Mouse (Mus musculus) embryonic facial prominence, embryonic 15.5 days (tissue): ENCODE measurements around the gene 4933428M09Rik. TPM values are rescaled to one million over a fixed set of nuclear protein-coding genes. Genes with fewer than 3 reads are reported as not detected.
"Not testable (repeated sequence)": the region's sequence is repeated elsewhere in the genome, so short reads cannot be mapped to it uniquely, and the experiment has no call there.

Experiments used
- ATAC-seq: fragments of 200-750 bp; cut with Nextera tagmentation; 2 replicates; pipeline ENCODE4 v1.8.0; 2017; ENCODE audit warnings: low read depth, moderate TSS enrichment; ENCODE audit not compliant: insufficient number of reproducible peaks, low FRiP score, low TSS enrichment
- H3K27ac ChIP-seq: fragments of 300-500 bp; sonication (generic); replicated peaks from 2 replicates; pipeline ENCODE4 v1.5.1; 2015; ENCODE audit warnings: mild to moderate bottlenecking, inconsistent platforms
- H3K27me3 ChIP-seq: fragments of 300-500 bp; sonication (generic); 2 replicates; pipeline ENCODE4 v1.6.1; 2015; ENCODE audit warnings: inconsistent platforms
- H3K36me3 ChIP-seq: fragments of 300-500 bp; sonication (generic); 2 replicates; pipeline ENCODE4 v1.6.1; 2015; ENCODE audit warnings: mild to moderate bottlenecking, inconsistent platforms
- H3K4me1 ChIP-seq: fragments of 300-500 bp; sonication (generic); 2 replicates; pipeline ENCODE4 v1.6.1; 2015; ENCODE audit warnings: inconsistent platforms
- H3K4me2 ChIP-seq: fragments of 300-500 bp; sonication (generic); replicated peaks from 2 replicates; pipeline ENCODE4 v1.6.1; 2015; ENCODE audit warnings: mild to moderate bottlenecking, inconsistent platforms
- H3K4me3 ChIP-seq: fragments of 300-500 bp; sonication (generic); replicated peaks from 2 replicates; pipeline ENCODE4 v1.5.1; 2015; ENCODE audit warnings: mild to moderate bottlenecking, inconsistent platforms
- H3K9ac ChIP-seq: fragments of 300-500 bp; sonication (generic); 2 replicates; pipeline ENCODE4 v1.6.1; 2015; ENCODE audit warnings: inconsistent platforms
- H3K9me3 ChIP-seq: fragments of 300-500 bp; sonication (generic); replicated peaks from 2 replicates; pipeline ENCODE4 v1.6.1; 2016; ENCODE audit warnings: inconsistent platforms
- WGBS: fragments of 180-500 bp; shearing (Covaris S2); methylation state at CpG from one replicate; pipeline ENCODE4 v1.1.7; 2015; 5-methylcytosine and 5-hydroxymethylcytosine counted together
- polyA plus RNA-seq: library from polyadenylated mRNA; unstranded; fragments of >200 nt; fragmentation: Nextera tagmentation; extraction: Ambion mirVana; gene quantifications from 2 replicates; pipeline ENCODE4 v1.2.1, GENCODE M21; 2015

4933428M09Rik gene
- polyA plus RNA-seq, result not detected in 2 replicates

DNA sequence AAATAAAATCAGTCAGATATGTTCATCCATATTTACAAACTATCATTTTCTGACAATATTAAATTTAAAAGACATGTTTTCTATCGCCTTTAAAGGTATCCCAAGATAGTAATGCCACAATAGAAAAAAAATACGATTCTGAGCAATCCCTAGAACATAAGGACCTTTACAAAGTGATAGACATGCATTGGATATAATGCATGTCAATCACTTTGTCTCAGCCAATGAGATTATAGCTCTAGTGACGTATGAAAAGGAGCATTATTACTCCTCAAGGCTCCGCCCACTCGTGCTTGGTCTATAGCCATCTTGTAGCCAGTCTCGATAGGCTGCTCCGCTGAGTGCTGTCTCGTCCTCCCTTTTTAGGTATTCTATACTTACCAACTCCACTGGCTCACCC is at the start of gene 4933428M09Rik:
4933428M09Rik (plus strand) TSS at position 301 of the 400 bp plus-strand sequence.
- H3K27me3 ChIP-seq, result no peaks in the 10 kb centered on the region
- H3K4me1 ChIP-seq, result no peaks in the 10 kb centered on the region
- ATAC-seq, result no peak
- no peak within 1 kb of the TSS for H3K27ac ChIP-seq
- no peaks in the 10 kb centered on the region for H3K36me3 ChIP-seq
- 88% methylated on average over 8 of the region's 8 CpGs for WGBS
- no peak within 1 kb of the TSS for H3K4me2 ChIP-seq
- no peak within 1 kb of the TSS for H3K9ac ChIP-seq
- no peak within 1 kb of the TSS for H3K4me3 ChIP-seq
- H3K9me3 ChIP-seq, result no peaks in the 10 kb centered on the region

GRCm38 (mm10) chrX:139134031-139134430 is 45.0 kb upstream of the 4933428M09Rik start:
- Histone ChIP-seq H3K27ac (no peak overlapping the region), H3K9ac (no peak overlapping the region), H3K27me3 (no peaks in the 10 kb centered on the region), H3K4me1 (no peaks in the 10 kb centered on the region), H3K36me3 (no peaks in the 10 kb centered on the region), H3K9me3 (no peaks in the 10 kb centered on the region), H3K4me3 (no peak overlapping the region), H3K4me2 (no peak overlapping the region)
- WGBS, result 39% methylated on average over 4 of the region's 4 CpGs
- ATAC-seq, result no peak

- H3K27me3 ChIP-seq, H3K36me3 ChIP-seq, ATAC-seq, H3K9ac ChIP-seq, H3K27ac ChIP-seq, H3K4me3 ChIP-seq, H3K4me1 ChIP-seq, H3K9me3 ChIP-seq, H3K4me2 ChIP-seq: not testable (repeated sequence)
- WGBS, result 82% methylated on average over 3 of the region's 3 CpGs
Observed at GRCm38 (mm10) chrX:139191506-139191905, 12.5 kb downstream of the 4933428M09Rik start.

GRCm38 (mm10) chrX:139194572-139195279 is 15.7 kb downstream of the 4933428M09Rik start:
- no peak for ATAC-seq
- no peaks in the 10 kb centered on the region for H3K36me3 ChIP-seq
- no peak overlapping the region for H3K4me3 ChIP-seq
- no peak overlapping the region for H3K9ac ChIP-seq
- H3K4me2 ChIP-seq, result no peak overlapping the region
- H3K27me3 ChIP-seq, result no peaks in the 10 kb centered on the region
- H3K9me3 ChIP-seq, result no peaks in the 10 kb centered on the region
- H3K27ac ChIP-seq, result no peak overlapping the region
- H3K4me1 ChIP-seq, result no peaks in the 10 kb centered on the region
- 44% methylated on average over 1 of the region's 1 CpGs for WGBS

- H3K27me3 ChIP-seq, H3K27ac ChIP-seq, H3K9ac ChIP-seq, H3K4me1 ChIP-seq, H3K4me2 ChIP-seq, H3K9me3 ChIP-seq, ATAC-seq, H3K36me3 ChIP-seq: not testable (repeated sequence)
- H3K4me3 ChIP-seq, result peak overlapping the region; percentile 52; the same call in 1 of the 2 replicates
- WGBS, result 70% methylated on average over 4 of the region's 4 CpGs
Observed at GRCm38 (mm10) chrX:139209191-139209828, 30.3 kb downstream of the 4933428M09Rik start.

- Histone ChIP-seq H3K27me3 (0 out of 2 replicates have a peak, but pooled peaks cover 3% of the 10 kb centered on the region), H3K4me2 (peak within 1 kb of the TSS; percentile 48), H3K4me3 (peak within 1 kb of the TSS; percentile 52), H3K9me3 (no peaks in the 10 kb centered on the region), H3K27ac (no peak within 1 kb of the TSS), H3K9ac (0 out of 2 replicates have a peak within 1 kb of the TSS, but pooled peaks have one; percentile 12), H3K36me3 (no peaks in the 10 kb centered on the region), H3K4me1 (no peaks in the 10 kb centered on the region)
- WGBS, result 22% methylated on average over 28 of the region's 31 CpGs
- ATAC-seq, result peak; percentile 73
Observed at GRCm38 (mm10) chrX:139209829-139210225, 30.8 kb downstream of the 4933428M09Rik start, which contains the start of gene Mum1l1. Mum1l1 (plus strand) TSS chrX:139210042.

- Histone ChIP-seq H3K4me2 (no peak overlapping the region), H3K9ac (no peak overlapping the region), H3K27me3 (0 out of 2 replicates have a peak, but pooled peaks cover 3% of the 10 kb centered on the region), H3K9me3 (no peaks in the 10 kb centered on the region), H3K27ac (no peak overlapping the region), H3K36me3 (no peaks in the 10 kb centered on the region), H3K4me3 (no peak overlapping the region), H3K4me1 (no peaks in the 10 kb centered on the region)
- no peak for ATAC-seq
- WGBS, result 76% methylated on average over 4 of the region's 4 CpGs
Observed at GRCm38 (mm10) chrX:139214765-139215164, 35.7 kb downstream of the 4933428M09Rik start.

GRCm38 (mm10) chrX:139216409-139216808 is 37.4 kb downstream of the 4933428M09Rik start:
- H3K36me3 ChIP-seq, result no peaks in the 10 kb centered on the region
- no peaks in the 10 kb centered on the region for H3K9me3 ChIP-seq
- no peak overlapping the region for H3K9ac ChIP-seq
- peak overlapping the region; percentile 40 for H3K4me2 ChIP-seq
- 59% methylated on average over 5 of the region's 5 CpGs for WGBS
- H3K27me3 ChIP-seq, result 0 out of 2 replicates have a peak, but pooled peaks cover 3% of the 10 kb centered on the region
- ATAC-seq, result no peak
- H3K4me1 ChIP-seq, result no peaks in the 10 kb centered on the region
- no peak overlapping the region for H3K27ac ChIP-seq
- no peak overlapping the region for H3K4me3 ChIP-seq

DNA sequence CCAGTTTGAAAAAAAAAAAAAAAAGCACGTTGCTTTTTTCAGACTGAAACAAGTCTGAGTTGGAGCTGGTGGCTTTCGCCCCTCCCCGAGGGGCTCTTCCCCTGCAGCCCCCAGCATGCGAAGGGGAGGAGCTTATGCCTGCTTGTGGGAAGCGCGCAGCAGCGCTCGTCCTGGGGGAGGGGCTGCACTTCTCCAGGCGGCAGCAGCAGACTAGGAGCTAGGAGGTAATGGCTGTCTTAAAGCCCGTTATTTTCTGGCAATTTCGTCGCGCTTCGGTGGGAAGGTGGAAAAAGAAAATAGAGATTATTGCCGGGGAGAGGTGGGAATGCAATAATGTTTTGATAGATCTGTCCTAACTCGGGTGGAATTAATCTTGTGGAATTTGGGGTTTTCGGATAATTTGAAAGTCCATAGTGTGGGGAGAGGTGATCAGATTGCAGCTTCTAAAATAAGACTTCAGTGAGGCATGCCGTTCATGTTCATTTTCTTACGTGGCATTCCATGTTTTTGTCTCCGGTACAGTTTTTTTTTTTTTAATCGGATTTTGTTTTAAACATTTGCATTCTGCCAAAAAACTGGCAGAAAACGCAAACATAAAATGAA is 38.1 kb downstream of the 4933428M09Rik start:
- 0 out of 2 replicates have a peak, but pooled peaks cover 3% of the 10 kb centered on the region for H3K27me3 ChIP-seq
- H3K27ac ChIP-seq, result peak overlapping the region; percentile 51; the same call in 1 of the 2 replicates
- H3K9ac ChIP-seq, result no peak overlapping the region
- H3K4me1 ChIP-seq, result no peaks in the 10 kb centered on the region
- 0 out of 2 replicates have a peak, but pooled peaks have one; percentile 79 for ATAC-seq
- WGBS, result 14% methylated on average over 22 of the region's 22 CpGs
- H3K4me2 ChIP-seq, result peak overlapping the region; percentile 40
- H3K9me3 ChIP-seq, result no peaks in the 10 kb centered on the region
- peak overlapping the region; percentile 43 for H3K4me3 ChIP-seq
- H3K36me3 ChIP-seq, result no peaks in the 10 kb centered on the region

DNA sequence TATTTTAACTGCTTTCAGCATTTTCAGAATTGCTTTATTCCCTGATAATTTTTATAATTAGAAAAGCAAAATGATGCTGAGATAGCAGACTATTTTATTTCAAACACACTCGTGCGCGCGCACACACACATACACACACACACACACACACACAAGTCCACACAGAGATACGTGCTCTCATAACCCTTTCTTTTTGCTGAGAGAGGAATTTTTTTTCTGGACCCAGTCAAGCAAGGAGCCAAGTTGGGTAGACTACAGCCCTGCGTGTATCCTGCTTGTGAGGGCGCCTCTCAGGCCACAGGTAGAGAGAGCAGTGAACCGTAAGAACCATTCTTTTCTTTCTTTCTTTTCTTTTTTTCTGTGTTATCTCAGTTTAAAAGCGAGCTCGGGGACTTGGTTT is 38.7 kb downstream of the 4933428M09Rik start:
- peak overlapping the region; percentile 43 for H3K4me3 ChIP-seq
- no peaks in the 10 kb centered on the region for H3K4me1 ChIP-seq
- H3K9ac ChIP-seq, result no peak overlapping the region
- H3K36me3 ChIP-seq, result no peaks in the 10 kb centered on the region
- 50% methylated on average over 10 of the region's 10 CpGs for WGBS
- peak overlapping the region; percentile 40 for H3K4me2 ChIP-seq
- H3K27me3 ChIP-seq, result 0 out of 2 replicates have a peak, but pooled peaks cover 1% of the 10 kb centered on the region
- no peak overlapping the region for H3K27ac ChIP-seq
- H3K9me3 ChIP-seq, result no peaks in the 10 kb centered on the region
- ATAC-seq, result no peak

GRCm38 (mm10) chrX:139219017-139219416 is 40.0 kb downstream of the 4933428M09Rik start:
- no peak overlapping the region for H3K27ac ChIP-seq
- H3K36me3 ChIP-seq, result no peaks in the 10 kb centered on the region
- WGBS, result 33% methylated on average over 2 of the region's 2 CpGs
- H3K9me3 ChIP-seq, result no peaks in the 10 kb centered on the region
- ATAC-seq, result no peak
- H3K4me2 ChIP-seq, result no peak overlapping the region
- H3K4me1 ChIP-seq, result no peaks in the 10 kb centered on the region
- H3K4me3 ChIP-seq, result no peak overlapping the region
- H3K27me3 ChIP-seq, result no peaks in the 10 kb centered on the region
- H3K9ac ChIP-seq, result no peak overlapping the region
